Mouse (Mus musculus): ENCODE results near the gene Phldb1.
"Not testable (repeated sequence)": the region's sequence is repeated elsewhere in the genome, so short reads cannot be mapped to it uniquely, and the experiment has no call there.

The Phldb1 gene

GRCm38 (mm10) chr9:44734524-44735494 lies at the start of gene Phldb1:
Gene Phldb1, minus strand, starts transcription at chr9:44735198.
- in situ Hi-C loops (cut with MboI, MseI): no loop called here

GRCm38 (mm10) chr9:44772750-44773651 lies 38.0 kb upstream of the Phldb1 start:
- in situ Hi-C loops (cut with MboI, MseI): no loop called here

DNA sequence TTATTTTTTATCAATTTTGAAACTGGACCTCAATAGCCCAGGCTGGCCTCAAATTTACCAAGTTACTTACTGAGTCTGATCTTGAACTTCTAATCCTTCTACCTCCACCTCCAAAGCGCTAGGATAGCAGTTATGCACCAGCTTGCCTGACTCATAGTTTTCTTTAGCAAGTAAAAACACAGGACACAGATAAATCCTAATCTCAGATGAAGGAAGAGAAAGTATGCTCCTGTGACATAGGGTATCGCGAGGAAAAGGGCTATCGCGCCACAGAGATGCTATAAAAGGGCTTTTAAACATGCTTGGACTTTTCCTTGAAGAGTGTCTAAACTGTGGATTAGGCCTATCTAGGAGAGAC lies 37.4 kb upstream of the Phldb1 start:
- in situ Hi-C loops (cut with MboI, MseI): no loop called here

DNA sequence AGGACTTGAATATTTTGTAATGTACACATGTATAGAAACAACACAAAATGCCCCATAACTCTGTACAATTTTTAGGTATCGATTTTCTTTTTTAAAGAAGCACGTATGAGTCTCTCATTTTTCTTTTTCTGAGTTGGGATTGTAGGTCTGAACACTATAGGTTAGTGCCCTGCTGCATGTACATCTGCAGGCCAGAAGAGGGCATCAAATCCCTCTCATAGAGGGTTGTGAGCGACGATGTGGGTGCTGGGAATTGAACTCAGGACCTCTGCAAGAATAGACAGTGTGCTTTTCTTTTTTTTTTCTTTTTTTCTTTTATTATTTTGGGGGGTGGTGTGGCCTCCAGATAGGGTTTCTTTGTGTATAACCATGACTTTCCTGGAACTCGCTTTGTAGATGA lies 36.4 kb upstream of the Phldb1 start:
- in situ Hi-C loops (cut with MboI, MseI): no loop called here

GRCm38 (mm10) chr9:44768029-44768394 lies 33.0 kb upstream of the Phldb1 start:
- in situ Hi-C loops (cut with MboI, MseI): not testable (repeated sequence)

GRCm38 (mm10) chr9:44767101-44768028 lies 32.4 kb upstream of the Phldb1 start, which contains the start of the genes Arcn1 and Ift46:
Gene Arcn1, minus strand, starts transcription at chr9:44767845.
Gene Ift46, plus strand, starts transcription at chr9:44767908.
- in situ Hi-C loops (cut with MboI, MseI): no loop called here

GRCm38 (mm10) chr9:44760873-44761272 lies 25.9 kb upstream of the Phldb1 start:
- in situ Hi-C loops (cut with MboI, MseI): no loop called here

DNA sequence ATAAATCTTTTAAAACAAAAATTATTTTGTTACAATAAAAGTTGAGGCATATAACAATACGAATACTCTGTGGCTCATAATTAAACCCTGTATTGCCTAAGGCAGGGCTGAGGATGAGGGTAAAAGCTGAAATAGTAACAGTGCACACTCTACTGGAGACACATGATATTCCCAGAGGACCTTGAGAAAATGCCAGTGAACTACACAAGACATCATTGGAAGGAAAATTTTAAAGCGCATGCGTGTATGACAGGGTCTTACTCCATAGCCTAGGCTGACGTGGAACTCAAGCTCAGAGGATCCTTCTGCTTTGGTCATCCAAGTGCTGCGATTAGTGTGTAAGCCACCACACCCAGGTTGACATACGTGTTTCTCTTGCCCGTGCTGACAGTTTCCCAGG lies 13.5 kb upstream of the Phldb1 start:
- in situ Hi-C loops (cut with MboI, MseI): loop anchor here (5.0 kb wide), 1 partner anchor 64 kb away; no protein-coding TSS in a partner anchor

DNA sequence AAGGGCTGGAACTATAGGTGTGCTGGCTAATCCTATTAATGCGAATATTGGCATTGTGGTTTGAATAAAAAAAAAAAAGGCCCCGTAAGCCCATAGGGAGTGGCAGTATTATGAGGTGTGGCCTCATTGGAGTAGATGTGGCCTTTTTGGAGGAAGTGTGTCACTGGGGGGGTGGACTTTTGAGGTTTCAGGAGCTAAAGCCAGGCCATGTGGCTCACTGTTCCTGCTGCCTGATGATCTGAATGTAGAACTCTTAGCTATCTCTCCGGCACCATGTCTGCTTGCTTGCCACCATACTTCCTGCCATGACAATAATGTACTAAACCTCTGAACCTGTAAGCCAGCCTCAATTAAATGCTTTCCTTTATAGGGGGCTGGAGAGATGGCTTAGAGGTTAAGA lies 12.3 kb upstream of the Phldb1 start:
- in situ Hi-C loops (cut with MboI, MseI): loop anchor here (5.0 kb wide), 1 partner anchor 65 kb away; no protein-coding TSS in a partner anchor

- in situ Hi-C loops (cut with MboI, MseI): loop anchor here (5.0 kb wide), 1 partner anchor 66 kb away; no protein-coding TSS in a partner anchor
These were observed 11.7 kb upstream of the Phldb1 start for GRCm38 (mm10) chr9:44746666-44747065.

GRCm38 (mm10) chr9:44745371-44745770 lies 10.4 kb upstream of the Phldb1 start:
- in situ Hi-C loops (cut with MboI, MseI): loop anchor here (5.0 kb wide), 1 partner anchor 67 kb away; no protein-coding TSS in a partner anchor

DNA sequence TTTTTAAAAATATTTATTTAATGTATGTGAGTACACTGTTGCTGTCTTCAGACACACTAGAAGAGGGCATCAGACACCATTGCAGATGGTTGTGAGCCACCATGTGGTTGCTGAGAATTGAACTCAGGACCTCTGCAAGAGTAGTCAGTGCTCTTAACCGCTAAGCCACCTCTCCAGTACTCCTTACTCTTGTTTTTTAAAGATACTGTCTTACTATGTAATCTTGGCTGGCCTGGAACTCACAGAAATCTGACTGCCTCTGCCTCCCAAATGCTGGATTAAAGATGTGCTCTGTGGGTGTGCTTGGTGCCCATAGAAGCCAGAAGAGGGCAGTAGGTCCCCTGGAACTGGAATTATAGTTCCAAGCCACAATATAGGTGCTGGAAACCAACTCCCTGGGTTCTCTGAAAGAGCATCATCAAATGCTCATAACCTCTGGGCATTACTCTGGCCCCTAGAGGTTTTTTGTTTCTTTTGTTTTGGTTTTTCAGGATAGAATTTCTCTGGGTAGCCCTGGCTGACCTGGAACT lies 5.7 kb upstream of the Phldb1 start:
- in situ Hi-C loops (cut with MboI, MseI): no loop called here

GRCm38 (mm10) chr9:44737240-44737949 lies 2.4 kb upstream of the Phldb1 start:
- in situ Hi-C loops (cut with MboI, MseI): no loop called here

DNA sequence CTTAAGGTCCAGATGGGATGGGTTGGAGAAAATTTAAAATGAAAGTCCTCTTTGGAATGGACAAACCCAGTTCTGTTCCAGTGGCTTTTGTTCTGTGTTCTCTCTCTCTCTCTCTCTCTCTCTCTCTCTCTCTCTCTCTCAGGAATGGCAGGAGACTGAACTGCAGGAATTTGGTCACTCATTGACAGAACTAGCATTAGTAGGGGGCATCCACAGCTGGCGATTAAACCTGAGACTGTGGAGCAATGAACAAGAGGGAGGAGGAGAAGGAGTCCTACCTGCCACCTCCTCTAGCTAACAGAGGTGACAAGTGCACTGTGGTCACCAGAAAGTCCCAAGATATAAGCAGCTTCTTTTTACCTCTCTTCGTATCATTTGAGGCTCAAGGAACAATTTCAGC lies 1.3 kb upstream of the Phldb1 start:
- in situ Hi-C loops (cut with MboI, MseI): no loop called here

- in situ Hi-C loops (cut with MboI, MseI): no loop called here
These were observed 888 bp upstream of the Phldb1 start for GRCm38 (mm10) chr9:44735886-44736285.

GRCm38 (mm10) chr9:44733671-44734523 lies 1.1 kb downstream of the Phldb1 start:
- in situ Hi-C loops (cut with MboI, MseI): no loop called here

DNA sequence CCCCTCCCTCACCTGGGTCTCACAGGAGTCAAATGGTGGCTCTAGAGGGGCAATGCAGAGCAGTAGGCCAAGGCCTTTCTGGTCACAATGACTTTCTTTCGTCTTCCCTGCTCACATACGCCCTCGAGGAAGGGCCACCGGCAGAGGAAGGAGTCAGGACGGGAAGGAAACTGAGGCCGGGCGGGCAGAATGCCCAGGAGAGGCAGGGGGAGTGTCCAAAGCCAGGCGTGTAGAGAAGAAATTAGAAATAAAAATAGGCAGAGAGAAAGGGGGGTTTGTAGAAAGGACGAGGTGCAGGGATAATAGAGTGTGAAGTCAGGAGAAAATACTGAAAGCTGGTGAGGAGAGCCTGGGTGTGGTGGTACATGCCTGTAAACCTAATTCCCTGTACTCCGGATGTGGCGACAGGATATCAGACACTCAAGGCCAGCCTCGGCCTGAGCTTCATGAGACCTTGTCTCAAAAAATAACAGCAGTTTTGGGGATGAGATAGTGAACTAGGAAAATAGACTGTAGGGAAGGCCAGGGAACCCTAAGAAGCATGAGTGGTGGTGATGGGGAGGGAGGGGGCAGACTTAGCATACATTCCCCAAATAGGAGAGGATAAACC lies 2.0 kb downstream of the Phldb1 start:
- in situ Hi-C loops (cut with MboI, MseI): no loop called here

DNA sequence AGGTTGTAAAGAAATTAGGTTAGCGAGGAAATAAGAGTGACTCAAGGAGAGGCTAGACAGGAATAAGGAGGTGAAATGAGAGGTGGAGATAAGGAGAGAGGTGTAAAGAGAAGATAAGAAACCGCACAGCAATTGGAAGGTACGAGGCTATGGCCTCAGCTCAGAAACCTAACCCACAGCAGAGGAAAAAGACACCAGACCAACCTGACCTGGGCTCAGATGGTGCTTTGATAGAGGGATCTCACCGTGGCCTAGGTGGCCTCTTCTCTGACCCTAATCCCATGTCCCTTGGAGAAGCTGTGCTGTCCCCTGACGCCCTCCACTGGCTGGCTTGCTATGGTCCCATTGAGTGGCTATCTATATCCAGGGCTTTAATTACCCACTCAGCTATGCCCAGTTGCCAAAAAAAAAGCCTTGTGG lies 2.9 kb downstream of the Phldb1 start:
- in situ Hi-C loops (cut with MboI, MseI): no loop called here

DNA sequence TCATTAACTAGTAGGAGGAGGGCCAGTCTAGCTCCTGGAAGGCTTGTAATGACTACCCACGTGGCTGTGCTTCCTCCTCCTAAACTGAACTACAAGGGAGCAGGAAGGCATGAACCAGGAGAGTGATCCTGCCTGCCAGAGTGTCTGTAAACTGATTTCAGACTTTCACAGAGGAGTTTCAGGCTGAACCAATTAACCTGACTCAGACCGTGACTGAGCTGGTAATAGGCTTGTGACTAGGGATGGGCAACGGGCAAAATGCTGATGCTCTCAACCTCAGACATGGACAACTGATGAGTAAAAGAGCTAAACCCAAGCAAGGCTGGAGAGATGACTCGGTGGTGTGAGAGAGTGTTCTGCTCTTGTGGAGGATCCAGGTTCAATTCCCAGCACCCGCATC lies 7.6 kb downstream of the Phldb1 start:
- in situ Hi-C loops (cut with MboI, MseI): no loop called here
